Mouse (Mus musculus) gastrocnemius, adult 2 months (tissue): Measurements from ENCODE around the gene Grap2. TPM values are rescaled to one million over a fixed set of nuclear protein-coding genes. Genes with fewer than 3 reads are reported as not detected.

Source experiments
- DNase-seq: peaks from one replicate; pipeline ENCODE4 v3.0.0; 2022
- H3K27ac ChIP-seq: fragments of 200-600 bp; 2 replicates; pipeline ENCODE4 v1.8.1; 2022; ENCODE audit warnings: mild to moderate bottlenecking
- H3K4me3 ChIP-seq: fragments of 200-600 bp; 2 replicates; pipeline ENCODE4 v1.8.1; 2022; ENCODE audit warnings: mild to moderate bottlenecking, moderate library complexity
- CTCF ChIP-seq: fragments of 200-600 bp; IDR thresholded peaks from 2 replicates; pipeline ENCODE4 v1.8.1; 2022; ENCODE audit warnings: antibody characterized with exemption, mild to moderate bottlenecking, moderate library complexity
- intact Hi-C: fragments of 180-260 bp; cut with DNase I; formaldehyde crosslinking; loops from one replicate; pipeline ENCODE4 v1.15.1; 2025
- total RNA-seq, 2 experiments: library from RNA; stranded (reverse); gene quantifications; 2 replicates each; pipeline ENCODE4 v1.2.3; 2021

Gene Grap2
- total RNA-seq, 2 experiments from 2014 or later, result 0.31 TPM; not detected in 1

DNA sequence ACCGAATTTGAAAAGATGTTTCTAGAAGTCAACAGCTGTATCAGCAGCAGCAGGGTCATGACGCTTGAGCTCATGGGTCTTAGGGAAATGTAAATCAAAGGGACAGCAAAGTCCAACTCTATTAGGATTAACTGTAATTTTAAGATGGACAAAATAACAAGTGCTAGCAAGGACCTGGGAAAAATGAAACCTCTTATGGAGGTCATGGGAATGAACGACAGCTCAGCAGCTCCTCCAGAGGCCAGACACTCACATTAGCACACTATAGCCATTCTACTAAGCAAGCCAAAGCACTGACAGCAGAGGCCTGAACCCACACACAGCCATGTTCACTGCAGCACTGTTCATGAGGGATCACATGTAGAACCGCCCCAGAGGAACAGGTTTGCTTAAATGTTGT lies 14.6 kb upstream of the Grap2 start:
- intact Hi-C loops, result no loop called here
- no peak for DNase-seq

DNA sequence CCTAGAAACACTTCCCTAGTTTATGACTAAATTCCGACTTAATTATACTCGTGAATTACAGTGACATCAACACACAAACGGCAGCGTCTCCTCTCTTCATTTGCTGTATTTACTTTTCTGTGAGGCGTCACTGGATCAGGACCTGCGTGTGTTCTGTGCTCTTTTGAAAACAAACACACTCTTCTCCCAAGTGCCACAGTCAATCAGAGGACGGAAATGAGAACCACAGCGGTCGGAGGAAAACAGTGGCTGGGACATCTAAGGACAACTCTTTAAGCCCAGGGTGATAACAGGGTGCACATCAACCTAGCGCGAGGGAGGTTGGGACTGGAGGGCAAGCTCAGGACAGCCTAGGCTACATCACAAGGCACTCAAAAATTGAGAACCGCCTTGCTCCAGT lies 12.9 kb upstream of the Grap2 start:
- no peak overlapping the region for H3K27ac ChIP-seq
- DNase-seq, result no peak
- H3K4me3 ChIP-seq, result no peak overlapping the region
- no peak for TF ChIP-seq CTCF
- intact Hi-C loops, result no loop called here

More for the DNA sequence above, 14.6 kb upstream of the Grap2 start:
- peak; percentile 5; the same call in 1 of the 2 replicates for TF ChIP-seq CTCF
- Histone ChIP-seq H3K27ac (no peak overlapping the region), H3K4me3 (no peak overlapping the region)

DNA sequence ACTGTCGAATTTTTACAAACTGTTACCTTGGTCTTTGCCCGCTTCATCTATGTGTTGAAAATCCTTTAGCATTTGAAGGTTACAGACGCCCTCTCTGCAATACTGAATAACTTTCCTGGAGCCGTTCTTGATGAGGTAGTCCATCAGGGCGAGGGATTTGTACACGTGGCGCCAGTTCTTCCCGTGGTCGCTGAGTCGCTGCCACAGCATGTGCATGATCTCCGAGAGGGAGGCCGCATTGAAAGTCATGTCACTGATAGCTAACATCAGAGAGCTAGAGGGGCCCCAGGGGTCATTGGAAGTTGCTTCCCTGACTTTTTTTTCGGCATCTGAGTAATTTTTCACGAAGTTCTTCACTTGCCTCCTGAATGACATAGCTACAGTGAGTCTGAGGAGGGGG lies 12.4 kb upstream of the Grap2 start:
- intact Hi-C loops, result no loop called here
- Histone ChIP-seq H3K27ac (no peak overlapping the region), H3K4me3 (no peak overlapping the region)
- DNase-seq, result no peak
- TF ChIP-seq CTCF, result no peak

DNA sequence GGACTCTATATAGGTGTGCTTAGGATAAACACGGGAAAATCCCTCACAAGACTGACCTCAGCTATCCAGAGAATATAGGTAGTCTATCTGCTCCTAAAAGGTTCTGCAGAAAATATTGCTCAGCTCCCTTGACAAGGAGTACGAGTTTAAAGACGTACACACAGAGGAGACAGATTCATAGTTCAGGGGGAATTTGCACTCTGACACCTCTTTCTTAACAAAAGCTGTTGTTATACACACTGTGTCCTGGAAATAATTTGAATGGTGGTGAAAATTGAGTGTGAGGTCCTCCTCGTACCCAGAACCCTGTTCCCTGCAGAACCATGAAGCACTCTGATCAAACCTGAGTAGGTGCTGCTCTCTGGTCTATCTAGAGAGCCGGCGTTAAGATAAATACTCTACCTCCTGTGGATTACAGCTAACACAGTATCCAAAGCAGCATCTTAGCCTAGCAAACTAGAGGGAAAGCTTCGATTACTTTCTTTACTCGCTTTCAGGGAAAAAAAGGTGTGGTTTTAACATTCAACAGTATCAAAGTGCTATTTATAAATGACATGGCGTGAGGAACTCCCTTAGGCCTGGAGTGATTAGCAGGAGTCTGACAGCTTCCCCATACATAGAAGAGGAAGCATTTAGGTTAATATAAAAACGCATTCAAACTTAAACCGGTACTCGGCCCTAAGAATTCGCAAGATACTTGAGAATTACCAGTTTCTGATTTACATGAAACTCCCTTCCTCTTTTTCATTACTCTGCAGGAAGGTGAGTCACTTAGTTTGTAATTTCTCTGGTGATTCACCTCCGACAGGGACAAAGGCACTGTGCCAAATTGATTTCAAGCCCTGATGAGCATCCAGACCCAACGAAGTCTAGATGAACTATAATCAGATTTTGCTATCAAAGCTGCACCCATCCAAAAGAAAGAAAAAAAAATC lies 11.5 kb upstream of the Grap2 start:
- intact Hi-C loops, result no loop called here
- DNase-seq, result no peak

DNA sequence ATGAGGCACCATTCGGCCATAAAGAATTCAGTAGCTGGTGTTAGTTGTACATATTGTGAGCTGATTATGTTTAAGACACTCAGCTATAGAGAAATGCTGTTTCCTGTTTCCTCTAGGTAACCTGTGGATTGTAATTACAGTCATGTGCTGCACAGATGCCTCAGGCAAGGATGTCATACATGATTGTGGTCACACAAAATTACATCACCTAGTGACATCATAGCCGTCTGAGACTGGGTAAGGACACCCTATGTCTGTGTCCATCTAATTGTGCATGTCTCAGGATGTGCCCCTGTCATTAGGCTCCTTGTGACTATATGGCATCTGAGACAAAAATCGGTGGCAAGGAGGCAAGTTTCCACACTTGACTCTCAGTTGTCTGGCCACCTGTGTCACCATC lies 9.9 kb upstream of the Grap2 start:
- intact Hi-C loops, result no loop called here
- Histone ChIP-seq H3K4me3 (no peak overlapping the region), H3K27ac (no peak overlapping the region)
- TF ChIP-seq CTCF, result no peak
- no peak for DNase-seq

More for the DNA sequence above, 11.5 kb upstream of the Grap2 start:
- TF ChIP-seq CTCF, result no peak
- no peak overlapping the region for H3K27ac ChIP-seq
- H3K4me3 ChIP-seq, result no peak overlapping the region

DNA sequence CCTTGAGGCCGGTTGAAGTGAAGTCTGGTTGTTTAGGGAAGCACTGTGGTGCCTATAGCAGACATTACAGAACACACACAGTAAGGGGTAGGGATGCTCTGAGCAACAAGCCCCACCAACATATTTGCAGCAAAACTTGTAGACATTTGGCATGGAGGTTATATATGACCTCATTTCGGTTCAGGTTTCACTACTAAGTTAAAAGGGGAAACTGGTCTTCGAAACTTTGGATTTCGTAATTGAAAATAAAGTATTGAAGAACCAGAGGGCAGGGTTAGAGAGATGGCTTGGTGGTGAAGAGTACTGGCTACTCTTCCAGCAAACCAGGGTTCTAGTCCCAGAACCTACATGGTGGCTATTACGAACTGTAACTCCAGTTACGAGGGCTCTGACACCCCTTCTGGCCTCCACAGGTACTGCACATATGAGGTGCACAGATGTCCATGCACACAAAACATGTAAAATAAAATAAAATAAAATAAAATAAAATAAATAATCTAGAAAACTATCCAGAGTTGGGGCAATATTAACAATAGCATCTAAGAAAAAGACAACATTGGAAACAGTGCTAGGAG lies 8.7 kb upstream of the Grap2 start:
- no peak for DNase-seq
- intact Hi-C loops, result no loop called here
- Histone ChIP-seq H3K4me3 (no peak overlapping the region), H3K27ac (no peak overlapping the region)
- TF ChIP-seq CTCF, result peak; percentile 38

DNA sequence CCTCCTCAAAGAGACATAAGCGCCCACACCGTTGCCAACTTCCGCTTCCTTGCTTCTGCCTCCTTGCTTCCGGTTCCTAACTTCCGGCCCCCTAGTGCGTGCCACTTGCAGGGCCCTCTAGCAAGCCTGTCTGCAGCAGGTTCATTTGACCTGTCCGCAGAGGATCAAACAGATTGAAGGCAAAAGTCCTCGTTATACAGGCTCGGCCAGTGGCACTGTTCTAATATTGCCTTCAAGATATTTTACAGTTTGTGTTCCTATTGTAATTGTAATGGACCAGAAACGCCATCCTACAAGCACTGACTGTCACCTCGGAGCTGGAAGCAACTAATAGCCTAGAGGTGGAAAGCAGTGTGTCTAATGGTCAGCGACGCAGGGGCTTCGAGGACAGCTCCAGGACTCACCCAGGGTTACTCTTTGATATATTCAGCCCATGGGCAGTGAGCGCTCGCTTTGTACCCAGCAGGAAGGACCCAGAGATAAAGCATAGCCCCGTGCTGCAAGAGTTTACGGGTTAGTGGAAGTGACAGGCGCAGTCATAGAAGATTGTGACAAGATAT lies 7.2 kb upstream of the Grap2 start, which contains the start of gene Enthd1:
Gene Enthd1, minus strand, starts transcription at position 51 of the 560 bp plus-strand sequence.
- Histone ChIP-seq H3K27ac (no peak within 1 kb of the TSS), H3K4me3 (no peak within 1 kb of the TSS)
- TF ChIP-seq CTCF, result no peak
- no peak for DNase-seq
- intact Hi-C loops, result no loop called here

DNA sequence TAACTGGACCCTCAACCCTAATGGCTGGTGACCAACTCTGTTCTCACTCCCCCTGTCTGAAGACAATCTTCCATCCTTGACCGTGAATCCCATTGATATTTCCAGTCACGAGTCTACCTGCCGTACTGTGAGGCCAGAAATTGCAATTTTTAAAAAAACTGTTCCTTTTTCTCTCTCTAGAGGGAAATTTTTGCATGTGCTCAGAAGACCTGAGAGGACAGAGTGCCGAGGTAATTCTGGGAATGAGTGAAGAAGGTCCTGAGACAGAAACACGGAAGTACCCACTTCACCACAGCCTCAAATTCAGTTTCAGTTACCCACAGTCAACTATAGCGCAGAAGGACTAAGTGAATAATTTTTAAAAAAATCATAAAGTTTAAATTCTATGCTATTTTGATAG lies 5.7 kb upstream of the Grap2 start:
- no peak for TF ChIP-seq CTCF
- Histone ChIP-seq H3K4me3 (no peak overlapping the region), H3K27ac (no peak overlapping the region)
- DNase-seq, result no peak
- intact Hi-C loops, result no loop called here

DNA sequence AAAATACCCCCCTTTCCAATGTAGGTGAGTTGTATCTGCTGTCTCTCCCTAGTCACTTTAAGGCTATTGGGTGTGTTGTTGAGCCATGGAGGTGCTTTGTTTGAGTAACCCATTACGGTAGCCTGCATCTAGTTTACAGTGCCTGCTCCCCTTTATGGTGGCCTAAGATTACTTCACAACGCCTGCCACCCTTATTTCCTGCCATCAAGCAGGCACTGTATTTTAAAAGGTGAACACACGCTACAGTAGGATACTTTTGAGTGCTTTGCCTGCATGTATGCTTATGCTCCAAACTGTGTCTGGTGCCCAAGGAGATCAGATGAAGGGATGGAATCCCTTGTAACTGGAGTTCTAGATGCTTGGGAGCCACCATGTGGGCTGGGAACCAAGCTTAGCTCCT lies 5.3 kb upstream of the Grap2 start:
- TF ChIP-seq CTCF, result no peak
- intact Hi-C loops, result no loop called here
- H3K27ac ChIP-seq, result no peak overlapping the region
- H3K4me3 ChIP-seq, result no peak overlapping the region
- DNase-seq, result no peak

DNA sequence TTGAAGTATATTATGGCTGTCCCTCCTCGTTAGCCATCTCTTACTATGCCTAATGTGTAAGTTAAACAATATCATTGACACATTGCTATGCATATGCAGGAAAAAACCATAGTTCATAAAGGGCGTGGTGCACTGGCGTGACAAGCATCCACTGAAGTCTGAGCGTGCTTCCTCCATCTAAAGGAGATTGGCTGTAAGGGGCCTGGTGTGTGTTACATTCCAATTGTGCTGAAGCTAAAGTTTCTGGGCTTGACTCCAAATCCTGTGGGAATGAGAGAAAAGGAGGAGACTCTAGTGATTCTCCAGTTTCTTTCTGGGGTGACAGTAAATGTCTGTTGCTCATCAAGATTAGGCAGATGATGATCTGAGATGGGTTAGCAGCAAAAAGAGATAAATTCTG lies 4.7 kb upstream of the Grap2 start:
- no peak overlapping the region for H3K4me3 ChIP-seq
- no peak for DNase-seq
- no peak for TF ChIP-seq CTCF
- no peak overlapping the region for H3K27ac ChIP-seq
- intact Hi-C loops, result no loop called here

DNA sequence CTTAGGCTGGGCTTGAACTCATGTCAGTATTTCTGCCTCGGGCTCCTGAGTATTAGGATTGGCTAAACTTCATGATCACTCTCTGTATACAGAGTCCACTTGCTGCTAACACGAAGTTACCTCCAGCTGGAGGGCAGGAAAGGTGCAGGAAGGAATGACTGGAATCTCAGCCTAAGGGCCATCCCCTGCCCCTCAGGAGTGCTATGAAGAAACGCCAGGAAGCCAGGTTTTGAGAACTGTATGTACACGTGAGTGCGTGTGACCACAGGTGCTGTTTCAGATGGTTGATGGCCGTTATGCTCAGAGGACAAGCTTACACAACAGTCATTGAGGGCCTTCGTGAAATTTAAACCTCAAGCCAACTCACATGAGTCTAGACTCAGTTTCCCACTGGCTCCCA lies 3.2 kb upstream of the Grap2 start:
- Histone ChIP-seq H3K27ac (no peak overlapping the region), H3K4me3 (no peak overlapping the region)
- DNase-seq, result no peak
- no peak for TF ChIP-seq CTCF
- intact Hi-C loops, result no loop called here

DNA sequence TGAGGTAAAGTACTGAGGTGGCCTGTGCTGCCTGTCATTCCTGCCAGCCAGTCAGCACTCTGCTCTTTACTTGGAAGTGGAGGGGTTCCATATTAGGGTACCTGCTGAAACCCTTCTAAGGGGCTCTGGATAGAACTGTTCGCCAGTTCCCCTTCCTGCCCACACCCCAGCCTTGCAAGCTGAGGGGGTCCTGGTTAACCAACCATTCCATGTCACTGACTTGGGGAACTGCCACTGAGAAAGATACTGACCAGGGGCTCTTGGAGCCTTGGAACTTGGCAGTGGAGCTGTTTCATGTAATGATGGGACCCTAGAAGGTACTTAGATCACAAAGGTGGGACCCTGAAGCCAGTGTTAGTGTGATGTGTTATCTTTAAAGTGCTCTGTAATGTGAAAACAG lies 2.2 kb upstream of the Grap2 start:
- no peak for TF ChIP-seq CTCF
- no peak overlapping the region for H3K4me3 ChIP-seq
- no peak for DNase-seq
- intact Hi-C loops, result no loop called here
- H3K27ac ChIP-seq, result no peak overlapping the region

DNA sequence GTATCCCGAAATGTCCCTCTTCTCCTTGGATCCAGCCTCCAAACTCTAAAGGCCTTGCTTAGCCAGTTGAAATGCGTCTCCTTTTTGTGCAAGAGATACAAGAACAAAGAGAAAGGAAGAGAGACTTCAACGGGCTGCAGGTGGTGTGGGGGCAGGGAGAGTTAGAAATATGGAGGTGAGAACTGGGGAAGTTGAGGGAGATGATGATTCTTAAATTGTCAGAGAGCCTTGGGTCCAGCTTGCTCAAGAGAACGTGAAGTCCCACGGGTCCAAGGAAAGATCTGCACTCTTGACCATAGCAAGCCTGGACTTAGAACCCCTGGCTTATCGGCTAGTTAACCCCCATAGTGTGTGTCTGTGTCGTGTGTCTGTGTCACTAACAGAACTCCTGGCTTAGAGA lies 783 bp upstream of the Grap2 start:
- intact Hi-C loops, result no loop called here
- no peak for TF ChIP-seq CTCF
- H3K4me3 ChIP-seq, result no peak overlapping the region
- no peak for DNase-seq
- H3K27ac ChIP-seq, result no peak overlapping the region
